Mouse (Mus musculus) ZHBTc4 (cell line): ENCODE data around the gene Tmod2.

Experiments
- DNase-seq: peaks from one replicate; pipeline ENCODE4 v3.0.0-alpha.2; 2011; ENCODE audit warnings: low read depth, low spot score

Gene Tmod2

DNA sequence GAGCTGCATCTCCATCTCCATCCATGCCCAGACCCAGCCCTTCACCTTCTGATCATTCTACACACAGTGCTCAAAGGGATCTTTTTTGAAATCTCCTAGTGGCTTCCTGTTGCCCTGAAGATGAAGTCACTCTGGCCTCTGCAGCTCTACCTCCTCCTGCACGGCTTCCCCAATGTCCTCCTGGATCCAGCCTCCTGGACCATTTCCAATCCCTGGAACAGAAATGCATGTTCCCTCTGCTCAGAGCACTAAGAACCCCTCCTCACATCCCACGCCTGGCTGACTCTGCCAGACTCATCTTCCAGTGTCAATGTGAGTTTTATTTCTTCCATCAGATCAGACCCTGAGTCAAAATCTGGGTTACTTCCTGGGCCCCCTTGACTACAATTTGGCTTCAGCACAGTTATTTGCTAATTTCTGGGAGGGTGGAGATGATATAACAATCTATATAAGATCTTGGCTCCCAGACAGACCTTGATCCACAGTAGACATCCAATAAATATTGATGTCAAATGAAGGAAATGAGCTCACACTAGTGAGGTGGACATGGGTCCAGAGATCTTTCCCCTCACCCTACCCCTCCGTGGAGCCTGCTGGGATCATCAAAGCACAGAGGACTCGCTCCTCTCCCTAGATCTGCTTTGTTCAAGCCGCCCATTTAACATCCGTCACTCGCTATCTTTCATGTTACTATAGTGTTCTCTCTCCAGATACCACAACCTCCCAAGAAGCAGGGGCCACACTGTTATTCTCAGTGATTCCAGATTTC lies 10.8 kb downstream of the Tmod2 start:
- DNase-seq: no peak

DNA sequence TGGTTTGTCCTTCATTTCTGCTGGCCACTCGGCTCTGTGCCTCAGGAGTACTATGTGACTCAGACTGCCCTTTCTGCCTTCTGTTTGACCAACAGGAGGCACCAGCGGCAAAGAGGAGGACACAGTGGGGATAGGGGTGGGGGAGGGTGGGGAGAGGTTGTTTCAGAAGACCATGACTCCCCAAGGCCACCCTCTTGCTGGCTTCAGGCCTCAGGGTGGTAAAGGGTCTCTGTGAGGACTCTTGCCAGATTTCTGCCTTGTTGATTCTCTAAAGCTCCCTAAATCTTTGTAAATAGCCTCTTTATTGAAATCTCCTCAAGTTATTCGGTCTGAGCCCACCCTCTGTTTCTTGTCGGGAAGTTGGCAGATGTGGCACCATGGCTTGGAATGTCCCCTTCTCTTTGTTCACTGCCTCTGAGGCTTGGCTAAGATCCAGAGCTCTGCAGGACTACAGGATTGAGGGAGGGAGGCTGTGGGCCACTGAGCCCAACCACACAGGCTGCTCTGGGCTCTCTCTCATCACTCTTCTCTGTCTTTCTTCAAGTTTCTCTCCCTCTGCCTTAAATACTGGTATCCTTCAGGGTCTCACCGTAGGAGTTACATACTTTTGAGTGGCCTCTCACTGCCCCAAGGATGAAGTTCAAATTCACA lies 11.8 kb downstream of the Tmod2 start:
- no peak for DNase-seq

DNA sequence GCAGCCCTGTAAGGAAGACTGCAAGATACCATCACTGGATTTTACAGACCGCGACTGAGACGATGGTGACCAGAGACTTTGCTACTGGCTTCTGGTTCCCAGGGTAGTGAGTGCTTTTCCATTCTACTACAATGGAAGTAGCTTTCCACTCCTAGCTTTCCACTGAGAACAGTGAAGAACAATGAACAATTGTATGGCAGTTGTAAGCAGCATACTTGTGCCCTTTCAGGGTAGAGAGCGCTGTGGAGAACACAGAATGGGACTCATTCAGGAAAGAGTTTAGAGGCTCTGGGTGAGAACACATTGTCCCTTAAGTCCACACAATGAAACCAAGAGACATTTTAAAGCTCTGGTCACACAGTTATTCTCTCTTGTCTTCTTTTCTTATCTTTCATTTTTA lies 13.5 kb downstream of the Tmod2 start:
- no peak for DNase-seq

DNA sequence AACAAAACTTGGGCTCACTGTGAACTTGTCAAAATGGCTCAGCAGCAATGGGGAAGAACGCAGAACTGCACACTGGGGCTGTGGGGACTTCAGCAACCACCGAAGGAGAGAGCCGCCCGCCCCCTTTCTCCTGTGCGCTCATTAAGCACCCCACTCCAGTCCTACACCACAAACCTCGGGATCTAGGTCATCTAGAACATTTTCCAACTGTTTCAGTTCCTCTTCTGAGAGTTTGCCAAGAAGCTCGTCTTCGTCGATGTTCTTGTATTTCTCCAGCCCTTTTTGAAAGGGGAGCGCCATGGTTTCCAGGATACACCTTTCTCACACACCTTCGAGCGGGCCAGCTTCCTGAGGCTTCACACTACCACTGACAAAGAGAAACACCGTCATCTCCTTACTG lies 14.1 kb downstream of the Tmod2 start:
- DNase-seq: no peak

DNA sequence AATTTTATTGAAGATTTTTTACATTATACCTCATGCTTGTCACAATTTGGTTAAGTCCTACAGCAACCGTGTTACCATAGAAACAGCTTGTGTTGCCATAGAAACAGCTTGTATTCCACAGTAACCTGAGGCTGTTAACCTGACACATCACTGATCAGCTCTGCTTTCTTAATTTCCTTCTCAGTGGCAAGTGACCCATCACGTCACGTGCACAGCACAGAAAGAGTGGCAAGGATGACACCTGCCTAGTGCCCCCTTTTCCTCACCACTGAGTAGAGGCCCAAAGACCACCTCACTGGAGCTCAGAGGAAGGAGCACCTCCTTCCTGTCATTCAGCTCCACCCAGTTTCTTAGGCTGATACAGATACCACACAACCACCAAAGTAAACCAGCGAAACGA lies 17.6 kb downstream of the Tmod2 start:
- peak; percentile 21 for DNase-seq

DNA sequence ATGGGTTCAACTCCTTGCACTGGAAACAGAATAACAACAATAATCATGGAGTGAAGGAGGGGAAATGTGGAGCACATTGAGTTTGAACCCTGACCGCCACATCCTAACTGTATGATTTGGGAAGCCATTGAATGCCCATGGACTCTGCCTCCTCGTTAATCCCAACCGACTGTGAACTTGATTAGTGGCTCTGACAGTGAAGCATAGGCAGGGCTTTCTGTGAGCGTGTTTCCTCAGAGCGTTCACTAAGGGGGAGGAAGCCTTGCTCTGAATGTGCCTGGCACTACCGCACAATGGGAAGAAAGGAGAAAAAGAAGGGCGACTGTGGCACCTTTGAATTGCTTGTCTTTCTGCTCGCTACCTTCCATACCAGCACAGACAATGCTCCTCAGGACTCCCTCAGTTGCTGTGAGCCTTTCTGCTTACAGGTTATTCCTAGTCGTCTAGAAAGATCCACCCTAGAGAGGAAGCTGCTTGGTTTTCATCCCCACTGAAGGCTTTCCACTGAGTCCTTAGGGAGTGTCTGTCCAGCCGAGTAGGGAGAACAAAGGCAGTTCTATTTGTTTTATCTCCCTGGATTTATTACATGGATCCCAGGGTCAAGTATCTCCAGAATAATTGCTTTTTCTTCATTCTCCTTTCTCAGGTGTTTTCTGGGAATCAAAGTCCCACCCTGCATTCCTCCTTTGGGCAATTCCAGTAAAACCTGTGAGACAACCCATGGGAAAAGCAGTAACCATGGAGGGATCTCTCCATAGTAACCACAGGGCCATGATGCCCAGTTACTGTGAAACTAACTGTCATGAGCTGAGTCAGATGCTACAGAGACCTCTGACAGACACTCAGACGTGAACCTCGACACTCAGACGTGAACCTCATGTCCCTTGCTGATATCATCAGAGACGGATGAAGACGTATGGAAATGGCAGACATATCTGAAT lies 21.0 kb downstream of the Tmod2 start:
- DNase-seq: peak; percentile 26

DNA sequence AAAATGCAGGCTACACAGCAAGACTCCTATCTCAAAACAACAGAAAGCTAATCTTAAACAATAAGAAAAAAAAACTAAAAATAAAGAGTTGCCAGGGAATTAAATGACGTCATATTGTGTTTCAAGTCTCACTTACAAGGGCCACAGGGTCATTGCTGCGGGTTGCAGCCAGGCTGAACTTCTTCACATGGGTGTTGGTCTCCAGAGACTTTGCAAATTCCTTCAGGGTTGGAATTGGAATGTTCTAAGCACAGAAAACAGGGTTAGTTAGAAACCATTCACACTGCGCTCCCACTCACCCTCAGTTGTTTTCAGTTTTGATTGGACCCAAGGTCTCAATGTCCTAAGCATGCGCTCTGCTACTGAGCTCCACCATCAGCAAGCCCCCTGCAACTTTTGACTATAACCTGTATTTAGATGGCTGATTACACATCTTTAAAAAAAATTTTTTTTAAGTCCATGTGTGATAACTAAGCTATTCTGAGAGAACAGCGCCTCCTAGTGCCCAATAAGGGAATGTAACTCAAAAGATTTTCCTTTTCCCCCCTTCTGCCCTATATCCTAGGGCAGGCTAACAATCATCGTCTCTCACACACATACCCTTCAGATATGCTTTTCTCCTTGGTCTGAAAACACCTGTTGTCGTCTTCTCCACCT lies 29.3 kb downstream of the Tmod2 start:
- peak; percentile 58 for DNase-seq

DNA sequence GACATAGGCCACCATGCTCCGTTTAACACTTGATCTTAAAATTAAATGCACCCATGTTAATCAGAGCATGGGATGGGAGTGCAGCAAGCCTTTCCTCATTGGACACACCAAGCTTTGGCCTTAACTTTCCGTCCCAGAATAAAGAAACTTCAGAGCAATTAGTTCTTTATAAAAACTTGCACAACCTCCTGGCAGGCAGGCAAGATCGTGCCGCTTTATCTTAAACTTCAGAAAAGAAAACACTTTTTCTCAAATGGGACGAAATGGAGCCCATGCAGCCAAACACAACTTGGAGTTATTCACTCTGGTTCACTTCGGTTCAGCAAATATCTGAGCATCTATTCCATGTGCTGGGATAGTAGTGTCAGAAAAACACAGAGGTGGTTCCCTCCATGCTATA lies 31.8 kb downstream of the Tmod2 start:
- no peak for DNase-seq

DNA sequence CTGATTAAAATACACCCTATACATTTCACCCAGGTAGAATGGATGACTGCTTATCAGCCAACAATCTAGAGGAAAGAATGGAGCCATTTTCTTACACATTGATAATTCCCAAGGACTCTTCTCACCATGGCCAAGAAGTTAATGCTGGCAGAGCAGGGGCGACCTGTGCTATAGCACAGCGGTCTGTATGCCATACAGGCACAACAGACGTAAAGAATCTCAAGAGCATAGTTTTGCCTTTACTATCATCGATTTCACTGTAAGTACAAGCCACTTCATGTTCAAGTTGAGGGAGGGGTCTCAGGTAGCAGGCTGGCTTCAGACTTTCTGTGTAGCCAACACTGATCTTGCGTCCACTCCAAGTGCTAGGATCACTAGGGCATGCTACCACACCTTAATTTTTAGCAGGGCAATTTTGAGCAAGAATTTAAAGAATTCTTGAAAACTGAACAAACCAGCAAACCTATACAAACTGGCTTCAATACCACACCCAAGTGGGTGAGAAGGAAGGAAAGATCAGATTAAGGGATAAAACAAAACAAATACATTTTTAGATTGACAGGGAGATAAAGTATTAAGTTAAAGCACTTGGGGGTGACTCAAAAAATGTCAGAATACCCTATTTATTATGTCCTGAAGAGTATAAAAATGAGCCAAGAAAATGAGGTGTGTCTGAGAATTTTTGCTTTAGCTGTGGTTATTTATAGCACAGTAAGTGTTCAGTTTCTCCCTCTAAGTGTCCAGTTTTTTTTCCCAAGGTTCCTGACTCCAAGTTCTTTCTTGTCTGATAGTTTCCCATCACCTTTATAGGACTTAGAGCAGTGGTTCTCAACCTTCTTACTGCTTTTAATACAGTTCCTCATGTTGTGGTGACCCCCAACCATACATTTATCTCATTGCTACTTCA lies 39.8 kb downstream of the Tmod2 start:
- no peak for DNase-seq

DNA sequence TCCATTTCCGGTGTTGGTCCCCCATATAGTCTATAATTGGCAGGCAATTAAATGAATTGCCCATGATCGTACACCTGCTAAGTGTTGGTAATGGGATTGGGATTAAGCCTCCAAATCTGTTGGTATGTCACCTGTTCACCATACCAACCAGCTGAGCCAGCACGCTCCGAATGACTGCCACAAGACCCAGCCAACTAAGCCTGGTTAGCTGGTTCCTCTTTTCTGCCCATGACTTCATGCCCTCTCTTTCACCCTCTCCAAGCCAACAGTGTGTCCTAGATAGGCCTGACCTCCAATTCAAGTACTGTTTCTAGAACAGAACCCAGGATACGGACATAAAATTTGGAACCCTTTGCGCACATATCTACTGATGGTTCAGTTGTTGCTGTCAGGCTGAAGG lies 42.7 kb downstream of the Tmod2 start:
- DNase-seq: no peak

DNA sequence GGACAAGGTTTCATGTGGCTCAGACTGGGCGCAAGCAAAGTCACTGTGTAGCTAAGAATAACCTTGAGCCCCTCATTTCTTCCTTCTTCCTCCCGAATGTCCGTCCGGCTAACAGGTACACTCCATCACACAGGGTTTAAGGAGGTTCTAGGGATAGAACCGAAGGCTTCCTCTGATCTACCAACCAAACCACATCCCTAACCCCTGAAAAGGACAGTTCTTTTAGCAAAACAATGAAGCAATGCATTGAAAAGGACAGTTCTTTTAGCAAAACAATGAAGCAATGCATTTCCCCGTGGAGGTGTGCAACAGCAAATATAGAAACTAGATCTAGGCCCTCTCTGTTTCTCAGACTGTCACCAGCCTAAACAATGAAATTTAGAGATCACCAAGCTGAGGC lies 46.2 kb downstream of the Tmod2 start:
- DNase-seq: peak; percentile 60

DNA sequence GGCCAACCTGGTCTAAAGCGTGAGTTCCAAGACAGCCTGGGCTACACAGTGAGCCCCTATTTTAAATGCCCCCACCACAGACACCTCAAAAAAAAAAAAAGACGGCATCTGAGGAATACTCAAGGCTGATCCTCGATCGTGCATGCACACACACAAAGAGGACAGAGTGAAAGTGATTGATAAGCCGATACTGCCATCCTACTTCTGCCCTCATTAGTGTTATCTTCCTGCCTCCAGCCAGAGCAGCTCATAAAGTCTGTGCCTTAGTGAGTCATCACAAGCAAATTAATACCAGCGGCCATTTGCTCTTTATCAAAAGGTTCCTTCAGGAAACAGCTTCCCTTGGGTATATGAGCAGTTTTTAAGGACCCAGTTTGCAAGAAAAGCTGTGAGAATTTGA lies 47.5 kb downstream of the Tmod2 start:
- no peak for DNase-seq

DNA sequence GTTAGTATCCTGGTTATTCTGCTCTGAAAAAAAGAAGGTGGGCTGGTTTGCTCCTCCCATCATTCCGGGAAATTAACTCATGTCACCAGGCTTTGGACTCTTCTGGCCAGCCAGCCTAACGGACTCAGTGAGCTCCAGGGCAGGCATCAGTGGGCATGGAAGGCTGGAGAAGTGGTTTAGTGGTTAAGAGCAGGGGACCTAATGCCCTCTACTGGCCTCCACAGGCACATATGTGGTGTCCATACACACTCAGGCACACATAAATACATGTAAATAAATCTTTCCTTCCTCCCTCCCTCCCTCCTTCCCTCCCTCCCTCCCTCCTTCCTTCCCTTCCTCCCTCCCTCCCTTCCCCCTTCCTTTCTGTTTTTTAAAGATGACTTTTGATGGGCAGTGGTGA lies 47.9 kb downstream of the Tmod2 start:
- no peak for DNase-seq

DNA sequence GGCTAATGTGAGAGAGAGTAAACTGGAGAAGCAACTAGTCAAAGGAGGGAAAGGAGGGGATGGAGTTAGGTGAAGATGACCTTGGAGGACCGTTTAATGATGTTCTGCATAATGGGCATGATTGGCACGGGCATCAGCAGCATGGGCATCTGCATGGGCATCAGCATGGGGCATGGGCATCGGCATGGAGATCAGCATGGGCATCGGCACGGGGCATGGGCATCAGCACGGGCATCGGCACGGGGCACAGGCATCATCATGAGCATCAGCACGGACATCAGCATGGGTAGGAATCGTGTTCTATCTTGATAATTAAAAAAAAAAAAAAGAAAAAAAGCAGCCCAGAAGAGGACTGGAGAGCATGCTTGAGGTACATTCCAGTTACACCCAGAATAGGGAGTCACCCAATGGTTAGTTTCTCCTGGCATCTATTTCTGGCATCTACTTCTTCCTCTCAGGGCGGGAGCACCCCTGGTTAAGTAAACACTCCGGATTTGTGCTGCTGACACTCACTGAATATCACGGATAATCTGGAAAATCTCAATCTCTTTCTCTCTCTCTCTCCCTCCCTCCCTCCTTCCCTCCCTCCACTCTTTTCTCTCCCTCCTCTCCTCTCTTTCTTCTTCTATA lies 50.0 kb downstream of the Tmod2 start:
- DNase-seq: no peak

DNA sequence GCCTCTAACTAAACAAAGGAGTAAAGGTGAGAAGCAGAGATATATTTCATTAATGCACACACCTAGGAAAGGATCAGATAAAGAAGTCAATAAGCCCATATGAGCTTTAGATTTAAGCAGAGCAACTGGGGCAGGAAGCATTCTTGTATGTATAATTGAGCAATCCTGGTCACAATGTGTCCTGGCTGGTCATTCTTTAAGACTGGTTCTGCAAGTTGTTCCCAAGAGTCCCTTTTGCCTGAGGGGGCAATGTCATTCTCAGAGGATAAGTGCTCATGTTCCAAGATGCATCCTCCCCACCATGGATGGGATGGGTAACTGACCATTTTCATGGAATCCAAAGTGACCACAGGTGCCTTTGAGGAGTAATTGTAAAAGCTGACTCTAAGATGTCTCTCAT lies 50.8 kb downstream of the Tmod2 start:
- no peak for DNase-seq

DNA sequence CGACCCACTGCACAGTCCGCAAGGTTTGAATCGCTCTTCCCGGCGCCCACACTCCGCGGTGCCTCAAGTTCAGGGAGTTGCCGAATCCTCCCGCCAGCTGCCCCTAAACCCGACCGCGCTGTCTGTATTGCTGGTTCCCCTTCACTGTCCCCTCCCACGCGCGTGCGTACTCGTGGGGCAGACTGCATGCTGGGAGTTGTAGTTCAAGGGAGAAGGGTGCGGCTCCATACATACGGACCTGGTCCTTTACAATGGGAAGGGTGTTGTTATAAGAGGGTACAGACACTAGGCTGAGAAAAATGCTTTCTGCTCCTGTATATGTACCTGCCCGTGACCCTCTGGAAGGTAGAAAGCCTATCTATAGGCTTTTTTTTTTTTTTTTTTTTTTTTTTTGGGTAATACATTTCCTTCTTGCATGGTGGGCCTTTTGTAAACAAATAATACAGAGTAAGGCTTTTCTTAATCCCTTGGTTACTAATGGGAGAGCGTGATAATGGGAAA lies 51.6 kb downstream of the Tmod2 start, which contains the start of gene Tmod3:
Tmod3 (minus strand) TSS at position 146 of the 501 bp plus-strand sequence.
- DNase-seq: peak; percentile 97

DNA sequence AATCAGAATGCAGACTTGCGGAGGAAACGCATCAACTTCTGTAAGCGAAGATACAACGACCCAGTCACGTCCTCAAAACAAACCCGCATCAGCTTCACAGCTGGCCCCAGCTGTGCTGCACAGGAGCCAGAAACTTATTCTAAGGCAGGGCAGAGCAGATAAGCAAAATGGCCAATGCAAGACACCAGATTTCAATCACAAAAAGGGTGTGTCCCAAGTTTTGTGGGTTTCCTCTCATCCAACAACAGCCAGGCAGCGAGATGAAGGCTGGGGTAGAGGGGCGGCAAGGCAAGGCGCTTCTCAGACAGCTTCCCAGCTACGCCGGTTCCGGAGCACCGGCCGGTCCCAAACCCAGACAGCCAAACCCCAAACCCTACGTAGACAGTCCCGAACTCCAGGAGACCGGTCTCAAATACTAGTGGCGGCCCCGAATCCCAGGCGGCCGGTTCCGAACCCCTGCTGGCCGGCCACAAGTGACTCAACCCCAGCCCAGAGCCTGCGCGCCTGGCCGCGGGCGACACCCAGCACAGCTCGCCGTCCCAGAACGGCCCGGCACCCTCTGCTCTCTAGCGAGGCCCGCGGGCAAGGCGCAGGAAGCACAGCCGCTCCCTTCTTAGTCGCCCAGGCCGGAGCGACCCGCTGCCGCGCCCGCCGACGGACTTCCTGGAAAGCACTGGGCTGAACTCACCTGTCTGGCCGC lies 52.2 kb downstream of the Tmod2 start:
- DNase-seq: no peak

DNA sequence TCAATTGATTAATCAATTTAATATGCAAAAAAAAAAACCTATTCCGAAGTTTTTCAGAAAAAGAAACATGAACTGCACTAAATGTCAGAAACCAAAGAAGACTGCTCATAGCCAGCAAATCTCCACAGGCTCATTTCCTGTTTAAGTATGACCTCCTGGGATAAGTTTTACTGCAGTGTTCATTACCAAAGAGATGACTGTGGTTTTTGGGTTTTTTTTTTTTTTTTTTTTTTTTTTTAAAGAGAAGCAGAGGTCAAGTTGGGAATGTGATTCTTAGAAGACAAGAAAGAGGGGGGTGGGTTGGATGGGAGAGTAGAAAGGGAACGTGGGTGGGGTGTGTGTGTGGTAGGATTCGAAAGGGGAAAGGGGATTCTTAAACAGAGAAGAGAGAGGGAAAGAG lies 52.8 kb downstream of the Tmod2 start:
- DNase-seq: no peak

DNA sequence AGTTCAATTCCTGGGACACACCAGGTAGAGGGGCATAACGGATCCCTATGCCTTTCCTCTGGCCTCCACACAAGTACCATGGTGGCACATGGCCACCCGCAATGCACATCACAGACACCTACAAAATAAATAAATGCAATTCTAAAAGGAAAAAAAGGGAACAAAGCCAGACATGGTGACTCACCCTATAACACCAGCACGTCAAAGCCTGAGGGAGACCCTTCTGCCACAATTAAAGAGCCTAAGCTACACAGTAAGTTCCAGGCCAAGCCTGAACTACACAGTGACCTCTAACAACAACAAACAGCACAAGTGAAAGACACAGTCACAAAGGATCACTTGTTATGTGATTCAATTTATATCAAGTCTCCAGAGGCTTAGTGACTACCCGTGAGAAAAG lies 57.4 kb downstream of the Tmod2 start:
- DNase-seq: peak; percentile 23
